Mouse (Mus musculus): ENCODE measurements around the gene Plekhg2.

Gene Plekhg2

DNA sequence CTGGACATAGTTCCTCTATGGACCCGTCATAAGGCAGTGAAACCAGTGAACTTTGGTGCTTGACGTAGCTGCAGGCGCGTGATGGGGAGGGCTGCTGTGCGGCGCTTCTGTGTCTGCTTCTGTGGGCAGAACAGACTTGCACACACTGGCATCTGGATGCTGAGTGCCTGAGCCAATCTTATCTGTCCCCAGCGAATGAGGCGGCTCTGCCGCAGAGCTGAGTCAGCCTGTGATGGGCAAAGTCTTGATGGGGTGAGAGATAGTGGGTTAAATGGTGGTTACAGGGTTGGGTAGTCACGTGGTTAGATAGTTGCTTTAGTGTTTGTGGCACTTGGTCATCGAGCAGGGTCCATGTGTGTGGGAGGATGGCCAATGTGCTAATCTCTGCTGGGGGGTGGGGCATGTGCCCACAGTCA, 10.6 kb upstream of the Plekhg2 start:
- DNase-seq (ENCODE audit: low spot score in 2 of 2) = peak in 1 of 2 experiments; percentile 62

DNA sequence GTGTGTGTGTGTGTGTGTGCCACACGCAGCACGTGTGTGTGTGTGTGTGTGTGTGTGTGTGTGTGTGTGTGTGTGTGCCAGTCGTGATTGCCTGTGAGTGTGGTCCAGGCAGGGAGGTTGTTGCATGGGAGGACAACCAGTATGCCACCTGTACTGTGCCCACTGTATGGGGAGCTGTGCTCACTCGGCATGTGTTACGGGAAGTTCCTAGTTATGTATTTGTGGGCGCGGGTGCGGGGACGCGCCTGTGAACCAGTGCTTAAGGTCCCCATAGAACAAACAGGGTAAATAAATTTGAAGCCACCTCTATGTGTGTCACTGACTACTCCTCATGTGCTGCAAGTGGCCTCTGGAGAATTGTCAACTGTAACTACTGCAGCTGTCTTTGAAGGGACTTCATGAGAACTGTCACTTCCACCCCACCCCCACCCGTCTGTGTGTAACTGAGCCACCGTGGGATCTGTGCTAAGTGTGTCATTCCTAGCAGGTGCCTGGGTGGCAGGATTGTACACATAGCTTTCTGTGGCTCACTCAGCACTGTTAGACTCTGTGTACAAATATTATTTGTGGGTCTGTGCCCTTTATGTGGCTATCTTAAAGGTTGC, 10.1 kb upstream of the Plekhg2 start:
- DNase-seq (ENCODE audit: low spot score in 2 of 2) = no peak

DNA sequence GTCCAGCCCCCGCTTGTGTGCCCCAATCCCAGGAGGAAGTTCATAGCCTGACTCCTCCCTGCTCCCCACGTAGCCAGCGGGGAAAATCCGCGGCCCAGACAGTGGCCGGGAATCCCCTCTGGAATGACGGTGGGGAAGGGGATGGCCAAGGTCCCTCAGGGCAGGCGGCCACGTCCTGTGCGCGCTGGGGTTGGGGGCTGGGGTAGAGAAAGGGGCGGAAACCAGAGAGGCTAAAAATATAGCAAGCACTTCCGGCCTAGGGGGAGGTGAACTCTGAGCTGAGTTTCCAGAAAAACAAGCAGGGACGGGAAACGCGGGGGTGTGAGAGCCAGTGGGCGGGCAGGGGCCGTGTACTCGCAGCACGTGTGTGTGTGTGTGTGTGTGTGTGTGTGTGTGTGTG, 9.5 kb upstream of the Plekhg2 start:
- DNase-seq (ENCODE audit: low spot score in 2 of 2) = no peak

DNA sequence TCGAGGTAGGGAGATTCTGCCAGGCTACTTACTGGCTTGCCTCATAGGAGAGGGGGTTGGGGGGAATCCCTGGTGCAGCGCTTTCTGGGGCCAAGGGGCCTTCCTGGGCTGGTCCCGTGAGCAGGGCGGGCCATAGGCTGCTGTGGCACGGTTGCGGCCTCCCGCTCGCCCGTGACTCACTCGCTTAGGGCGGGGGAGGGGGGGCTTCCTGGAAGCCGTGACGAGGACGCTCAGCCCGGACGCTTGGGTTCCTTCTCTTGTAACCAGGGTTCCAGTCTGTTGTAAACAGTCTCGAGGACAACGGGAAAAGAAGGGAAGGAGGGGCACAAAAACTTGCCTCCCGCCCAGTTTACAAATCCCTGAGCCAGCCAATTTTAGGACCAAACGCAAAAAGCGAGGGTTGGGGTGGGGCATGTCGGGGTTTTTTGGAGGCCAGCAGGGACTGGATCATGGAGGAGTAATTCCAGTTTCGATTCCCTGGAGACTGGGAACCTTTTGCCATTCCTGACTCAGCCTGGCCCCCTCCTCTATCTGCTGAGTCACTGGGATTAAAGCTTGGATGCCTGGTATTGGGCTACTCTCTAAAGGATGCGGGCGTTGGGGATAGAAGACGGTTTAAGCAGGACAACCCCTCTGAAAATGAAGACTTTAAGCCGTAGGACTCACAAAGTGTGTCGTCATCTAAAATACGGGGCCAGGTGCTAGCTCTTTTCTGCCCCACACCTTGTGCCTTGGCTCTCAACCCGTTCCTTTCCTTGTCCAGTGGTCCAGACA, 8.8 kb upstream of the Plekhg2 start:
- DNase-seq (ENCODE audit: low spot score in 2 of 2) = no peak

DNA sequence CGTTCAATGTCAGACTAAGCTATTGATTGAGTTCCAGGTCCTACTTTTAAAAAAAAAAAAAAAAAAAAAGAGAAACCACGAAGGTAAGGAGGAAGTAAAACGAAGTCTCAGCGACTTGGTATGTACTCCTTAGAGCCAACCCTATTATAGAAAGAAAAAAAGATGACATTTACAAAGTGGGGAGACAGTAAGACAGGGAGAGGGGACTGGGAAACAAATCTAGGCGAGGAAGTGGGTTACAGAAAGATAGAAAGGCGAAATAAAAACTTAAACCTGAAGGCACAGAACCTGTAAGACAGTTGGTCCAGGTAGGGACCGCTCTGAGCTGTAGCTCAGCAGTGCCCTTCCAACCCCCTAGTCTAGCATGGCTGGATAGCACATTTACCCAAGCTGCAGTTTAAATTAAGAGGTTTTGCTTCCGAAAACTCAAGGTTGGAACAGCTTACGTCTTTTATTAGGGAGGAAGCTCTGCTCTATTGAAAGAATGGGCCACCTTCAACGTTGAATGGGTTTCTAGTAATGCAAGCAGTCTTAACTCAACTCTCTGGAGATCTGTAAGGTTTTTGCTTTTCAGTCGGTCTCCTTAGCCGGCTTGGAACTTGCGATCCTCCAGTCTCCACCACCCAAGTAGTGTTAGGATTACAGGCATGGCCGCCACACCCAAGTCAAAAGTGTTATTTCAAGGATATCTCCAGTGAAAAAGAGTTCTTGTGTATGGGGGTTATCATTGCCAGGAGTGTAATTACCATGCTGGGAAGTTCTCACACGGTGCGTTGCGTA, 8.0 kb upstream of the Plekhg2 start, which contains the start of gene Zfp36:
Zfp36 (minus strand) TSS at position 17 of the 780 bp plus-strand sequence.
- no peak for DNase-seq (ENCODE audit: low spot score in 2 of 2)

DNA sequence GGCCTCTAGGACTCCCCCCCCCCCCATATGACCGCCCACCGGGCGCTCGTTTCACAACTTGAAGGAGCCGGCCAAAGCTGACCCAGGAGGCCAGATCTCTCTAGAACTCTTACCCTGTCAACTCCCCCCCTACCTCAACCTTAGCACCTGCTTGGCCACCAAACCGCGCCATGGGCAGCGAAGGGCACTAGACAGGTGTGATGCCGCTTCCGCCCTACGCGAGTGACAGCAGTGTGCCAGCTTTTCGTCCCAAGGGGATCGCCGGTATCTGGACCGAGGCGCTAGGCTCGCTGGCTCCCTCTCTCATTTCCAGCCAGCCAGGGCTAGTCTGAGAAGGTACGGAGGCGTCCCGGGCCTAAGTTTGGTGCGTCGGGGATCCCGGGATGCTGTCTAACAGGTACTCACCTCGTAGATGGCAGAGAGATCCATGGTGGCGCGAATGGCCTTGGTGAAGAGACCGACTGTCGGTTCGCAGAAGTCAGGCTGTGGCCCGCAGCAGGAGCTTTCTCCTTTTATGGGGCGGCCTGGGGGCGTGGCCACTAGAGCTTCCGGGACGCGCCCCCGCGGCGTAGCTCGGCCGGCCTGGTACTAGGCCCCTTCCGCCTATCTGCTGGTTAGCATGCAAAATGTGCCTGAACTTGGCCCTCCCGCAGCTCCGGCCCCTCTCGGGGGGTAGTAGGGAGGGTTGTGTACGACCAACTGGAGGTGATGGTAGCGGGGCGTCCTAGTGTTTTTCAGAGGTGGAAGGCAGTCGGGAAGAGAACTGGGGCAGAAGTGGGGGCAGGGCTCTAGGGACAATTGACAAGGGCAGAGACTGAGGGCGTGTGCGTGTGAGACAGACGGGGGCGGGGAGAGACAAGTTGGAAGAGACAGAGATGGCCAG, 6.6 kb upstream of the Plekhg2 start:
- DNase-seq (ENCODE audit: low spot score in 2 of 2) = peak; percentile 62 to 78

DNA sequence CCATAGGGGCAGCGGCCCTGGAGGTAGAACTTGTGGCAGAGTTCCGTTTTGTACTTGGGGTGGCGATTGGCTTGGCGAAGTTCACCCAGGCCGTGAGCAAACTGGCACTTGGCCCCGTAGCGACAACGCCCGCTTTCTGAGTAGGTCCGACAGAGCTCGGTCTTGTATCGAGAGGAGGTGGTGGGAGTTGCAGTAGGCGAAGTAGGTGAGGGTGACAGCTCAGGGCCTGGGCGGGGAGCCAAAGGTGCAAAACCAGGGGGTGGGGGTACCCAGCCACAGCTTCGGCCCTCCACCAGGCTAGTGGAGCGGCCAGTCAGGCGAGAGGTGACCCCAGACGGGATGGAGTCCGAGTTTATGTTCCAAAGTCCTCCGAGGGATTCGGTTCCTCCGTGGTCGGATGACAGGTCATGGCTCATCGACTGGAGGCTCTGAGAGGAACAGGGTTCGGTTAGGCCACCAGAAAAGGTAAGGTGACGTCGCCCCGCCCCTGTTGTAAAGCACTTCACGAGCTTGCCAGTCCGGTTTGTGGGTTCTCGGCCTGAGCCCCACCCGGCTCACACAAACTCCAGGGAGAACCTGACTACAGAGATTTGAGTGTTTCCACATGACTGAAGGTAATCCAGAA, 5.8 kb upstream of the Plekhg2 start:
- DNase-seq (ENCODE audit: low spot score in 2 of 2) = no peak

DNA sequence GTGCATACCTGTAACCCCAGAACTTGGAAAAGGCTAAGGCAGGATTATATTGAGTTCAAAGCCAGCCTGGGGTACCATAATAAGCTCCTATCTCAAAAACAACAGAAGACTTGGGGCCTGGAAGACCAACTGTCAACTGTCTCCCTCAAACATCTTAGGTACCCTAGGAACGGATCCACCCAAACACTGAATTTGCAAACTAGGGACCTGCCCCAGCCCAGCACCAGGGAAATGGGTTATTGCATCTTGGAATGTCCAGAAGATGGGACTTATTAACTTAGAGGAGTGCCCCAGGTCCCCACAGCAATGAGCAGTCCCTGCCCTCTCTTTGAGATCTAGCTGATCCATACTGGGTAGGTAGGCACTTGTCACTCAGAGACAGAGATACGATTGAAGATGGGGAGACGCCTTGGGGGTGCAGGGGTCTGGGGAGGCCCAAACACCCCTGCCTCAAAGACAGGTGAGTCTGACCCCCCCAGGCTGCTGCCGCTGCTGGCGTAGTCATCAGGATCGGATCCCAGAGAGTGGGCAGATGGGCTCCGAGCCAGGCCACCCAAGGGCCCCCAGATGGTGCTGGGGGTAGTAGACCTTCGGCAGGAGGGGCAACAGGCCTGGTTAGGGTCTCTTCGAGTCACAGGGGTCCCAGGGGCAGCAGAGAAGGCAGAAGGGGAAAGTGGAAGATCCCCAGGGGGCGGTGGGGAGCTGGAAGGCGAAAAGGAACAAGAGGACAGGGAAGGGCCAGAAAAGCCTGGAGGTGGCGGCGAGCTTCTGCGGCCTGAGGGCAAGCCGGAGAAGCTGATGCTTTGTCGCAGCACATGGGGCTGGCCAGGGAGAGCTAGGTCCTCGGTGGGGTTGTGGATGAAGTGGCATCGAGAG, 5.0 kb upstream of the Plekhg2 start:
- DNase-seq (ENCODE audit: low spot score in 2 of 2) = no peak

DNA sequence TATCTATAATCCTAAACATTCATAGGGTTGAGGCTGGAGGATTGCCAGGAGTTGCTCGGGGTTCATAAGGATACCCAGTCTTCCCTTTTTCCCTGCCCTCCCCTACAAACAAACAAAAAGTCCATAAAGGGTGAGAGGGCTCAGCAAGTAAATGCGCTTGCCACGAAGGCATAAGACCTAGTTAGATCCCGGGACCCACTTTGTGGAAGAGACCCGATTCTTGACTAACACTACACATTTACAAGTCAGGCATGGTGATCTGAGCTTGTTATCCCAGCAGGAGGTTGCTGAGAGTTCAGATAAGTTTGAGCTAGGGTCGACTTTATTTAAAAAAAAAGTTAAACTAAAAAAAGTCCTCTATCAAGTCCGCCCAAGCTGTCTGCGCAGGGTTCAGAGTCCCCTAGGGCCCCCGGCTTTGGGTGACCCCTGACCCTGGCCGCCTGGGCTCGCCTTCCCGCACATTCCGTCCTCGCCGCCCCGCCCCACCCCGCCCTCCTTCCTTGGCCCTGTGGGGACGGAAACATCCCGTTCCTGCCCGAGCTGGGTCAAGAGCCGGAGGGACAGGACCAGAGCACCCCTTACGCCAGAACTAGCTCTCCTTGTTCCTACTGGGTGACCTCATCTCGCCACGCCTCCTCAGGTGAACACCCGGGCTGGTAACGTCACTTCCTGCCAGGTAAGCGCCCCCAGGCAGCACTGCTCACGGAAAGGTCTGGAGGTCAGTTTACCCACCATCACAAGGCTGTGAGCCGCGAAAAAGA, 3.8 kb upstream of the Plekhg2 start:
- no peak for DNase-seq (ENCODE audit: low spot score in 2 of 2)

DNA sequence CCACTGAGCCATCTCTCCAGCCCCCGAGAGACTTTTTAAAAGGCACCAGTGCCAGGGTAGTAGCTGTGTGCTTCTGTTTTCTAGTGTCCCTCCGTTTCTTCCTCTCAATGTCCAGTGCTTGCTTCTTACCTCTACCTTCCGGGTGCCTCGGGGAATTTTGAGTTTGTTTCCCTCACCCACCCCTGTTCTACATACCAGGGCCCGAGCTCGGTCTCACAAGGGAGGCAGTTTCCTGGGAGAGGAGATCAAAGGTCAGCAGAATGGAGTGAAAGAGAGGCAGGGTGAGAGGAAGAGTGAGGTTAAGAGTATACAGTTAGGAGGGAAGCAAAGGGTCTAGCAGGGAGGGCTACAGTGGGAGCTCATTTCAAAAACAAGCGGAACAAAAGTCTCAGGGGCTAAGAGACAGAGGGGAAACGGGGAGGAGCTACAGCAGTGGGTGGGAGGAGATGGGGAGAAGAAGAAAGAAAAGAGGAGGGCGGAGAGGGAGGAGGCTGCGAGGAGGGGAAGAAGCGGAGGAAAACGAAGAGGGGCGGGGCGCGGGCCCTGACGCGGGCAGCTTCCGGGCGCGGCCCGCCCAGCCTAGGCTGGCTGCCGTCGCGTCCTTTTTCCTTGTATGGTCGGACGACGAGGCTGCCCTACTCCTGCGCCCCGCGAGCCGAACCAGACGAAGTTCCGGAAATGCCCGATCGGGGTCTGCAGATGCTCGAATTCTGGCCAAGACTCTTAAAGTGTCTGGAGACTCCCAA, 3.0 kb upstream of the Plekhg2 start:
- DNase-seq (ENCODE audit: low spot score in 2 of 2) = peak in 1 of 2 experiments; percentile 66

DNA sequence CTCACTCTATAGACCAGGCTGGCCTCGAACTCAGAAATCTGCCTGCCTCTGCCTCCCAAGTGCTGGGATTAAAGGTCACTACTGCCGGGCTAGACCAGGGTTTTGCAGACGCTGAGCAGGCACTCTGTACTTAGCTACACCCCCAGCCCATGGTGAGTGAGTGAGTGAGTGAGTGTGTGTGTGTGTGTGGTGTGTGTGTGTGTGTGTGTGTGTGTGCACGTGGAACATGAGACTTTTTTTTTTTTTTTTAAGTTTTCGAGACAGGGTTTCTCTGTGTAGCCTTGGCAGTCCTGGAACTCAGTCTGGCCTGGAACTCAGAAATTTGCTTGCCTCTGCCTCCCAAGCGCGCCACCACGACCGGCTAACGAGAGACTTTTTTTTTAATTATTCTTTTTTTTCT, 2.2 kb upstream of the Plekhg2 start:
- no peak for DNase-seq (ENCODE audit: low spot score in 2 of 2)

DNA sequence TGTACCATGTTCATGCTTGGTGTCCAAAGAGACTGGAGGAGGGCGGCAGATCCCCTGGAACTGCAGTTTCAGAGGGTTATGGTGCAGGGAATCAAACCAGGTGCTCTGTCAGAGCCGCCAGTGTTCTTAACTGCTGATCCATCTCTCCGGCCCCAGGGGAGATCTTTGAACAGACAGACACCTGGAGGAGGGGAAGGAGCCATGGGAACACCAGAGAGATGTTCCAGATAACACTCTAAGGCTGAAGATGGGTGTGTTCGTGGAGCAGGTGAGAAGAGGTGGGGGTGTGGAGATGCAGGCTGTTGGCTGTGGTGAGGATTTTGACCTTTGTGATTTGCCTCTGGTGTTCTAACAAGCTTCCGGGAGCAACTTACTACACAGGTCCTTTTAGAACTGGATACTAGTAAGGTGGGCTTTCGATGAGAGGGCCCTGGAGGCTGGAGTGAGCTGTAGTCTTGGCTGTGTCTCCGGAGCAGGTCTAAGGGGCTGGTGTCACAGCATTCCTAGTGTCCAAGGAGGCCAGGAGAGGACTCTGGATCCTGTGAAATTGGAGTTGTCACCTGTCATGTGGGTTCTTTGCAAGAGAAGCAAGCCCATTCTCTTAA, 1.6 kb upstream of the Plekhg2 start:
- DNase-seq (ENCODE audit: low spot score in 2 of 2) = no peak

DNA sequence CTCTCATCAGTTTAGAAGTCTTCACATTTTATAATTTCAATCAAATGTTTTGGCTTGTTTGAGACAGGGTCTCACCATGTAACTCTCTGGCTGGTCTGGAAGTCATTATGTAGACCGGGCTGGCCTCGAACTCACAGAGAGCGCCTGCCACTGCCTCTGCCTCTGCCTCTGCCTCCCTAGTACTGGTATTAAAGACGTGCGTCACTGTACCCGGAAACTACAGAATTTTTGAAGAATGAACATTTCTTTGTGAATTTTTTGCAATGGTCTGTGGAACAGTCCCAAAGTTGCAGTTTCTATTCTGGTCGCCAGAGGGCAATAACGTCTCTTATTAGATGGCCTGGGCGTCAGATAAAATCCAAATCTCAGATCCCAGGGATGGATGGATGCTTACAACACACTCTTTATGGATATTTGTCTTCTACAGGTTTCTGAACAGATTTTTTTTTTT, 757 bp upstream of the Plekhg2 start:
- peak in 1 of 2 experiments; percentile 72 for DNase-seq (ENCODE audit: low spot score in 2 of 2)

DNA sequence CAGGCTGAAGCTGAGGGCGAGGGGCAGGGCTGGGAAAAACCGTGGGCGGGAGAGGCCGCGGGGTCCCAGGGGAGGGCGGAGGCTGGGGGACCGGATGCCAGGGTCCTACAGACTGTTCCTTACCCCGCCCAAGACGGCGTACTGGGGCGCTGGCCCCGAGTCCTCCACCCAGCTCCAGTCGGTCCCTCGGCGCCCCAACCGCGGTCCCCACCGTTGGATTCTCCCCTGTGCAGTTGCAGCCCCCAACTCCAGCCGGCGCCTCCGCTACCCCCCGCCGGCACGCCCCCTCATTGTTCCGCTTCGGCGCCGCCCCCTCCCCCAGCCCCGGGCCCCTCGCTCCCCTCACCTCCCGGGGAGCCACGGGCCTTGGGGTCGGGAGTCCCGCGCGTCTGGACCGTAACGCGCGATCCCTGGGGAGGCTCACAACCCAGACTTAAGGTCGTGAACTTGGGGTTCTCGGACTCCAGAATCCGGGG, 847 bp downstream of the Plekhg2 start:
- DNase-seq (ENCODE audit: low spot score in 2 of 2) = no peak

DNA sequence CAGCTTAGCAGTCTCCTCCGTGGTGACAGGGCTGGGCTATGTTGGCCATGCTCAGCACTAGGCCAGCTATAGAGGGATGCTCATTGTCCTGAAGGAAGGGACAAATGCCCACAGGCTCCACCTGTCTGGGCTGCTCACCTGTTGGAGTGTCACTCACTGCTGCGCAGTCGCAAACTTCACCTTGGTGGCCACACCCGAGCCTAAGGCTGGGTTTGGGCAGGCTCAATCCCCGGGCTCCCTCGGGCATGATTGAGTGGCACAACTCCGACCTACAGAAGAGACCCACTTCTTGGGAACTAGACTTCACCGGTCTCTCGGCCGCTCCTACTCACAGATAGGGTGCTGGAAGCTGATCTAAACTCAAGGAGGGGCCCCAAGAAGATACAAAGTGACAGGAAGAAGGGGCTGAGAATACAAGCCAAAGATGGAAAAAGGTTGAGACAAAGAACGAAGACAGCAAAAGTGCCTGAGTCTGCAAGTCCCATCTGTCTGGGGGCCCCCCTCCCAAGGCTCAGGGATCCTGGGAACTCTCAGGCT, 1.4 kb downstream of the Plekhg2 start:
- no peak for DNase-seq (ENCODE audit: low spot score in 2 of 2)

DNA sequence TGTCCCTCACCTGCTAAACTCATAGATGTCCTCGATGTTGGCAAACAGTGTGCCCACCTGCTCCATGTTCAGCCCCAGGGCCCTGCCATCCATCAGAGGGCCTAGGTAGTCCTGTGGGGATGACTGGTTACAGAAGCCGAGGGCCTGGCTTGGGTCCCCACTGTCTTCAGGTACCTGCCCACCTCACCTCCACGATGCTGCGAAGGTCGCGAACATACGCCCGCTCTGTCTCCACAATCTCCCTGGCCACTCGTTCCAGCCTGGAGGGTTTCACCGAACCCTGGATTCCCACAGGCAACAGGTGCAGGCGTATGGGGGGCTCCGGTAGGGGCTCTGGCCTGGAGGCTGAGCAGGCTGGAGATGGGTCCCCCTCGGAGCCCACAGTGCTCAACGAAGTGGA, 2.3 kb downstream of the Plekhg2 start:
- DNase-seq (ENCODE audit: low spot score in 2 of 2) = no peak

DNA sequence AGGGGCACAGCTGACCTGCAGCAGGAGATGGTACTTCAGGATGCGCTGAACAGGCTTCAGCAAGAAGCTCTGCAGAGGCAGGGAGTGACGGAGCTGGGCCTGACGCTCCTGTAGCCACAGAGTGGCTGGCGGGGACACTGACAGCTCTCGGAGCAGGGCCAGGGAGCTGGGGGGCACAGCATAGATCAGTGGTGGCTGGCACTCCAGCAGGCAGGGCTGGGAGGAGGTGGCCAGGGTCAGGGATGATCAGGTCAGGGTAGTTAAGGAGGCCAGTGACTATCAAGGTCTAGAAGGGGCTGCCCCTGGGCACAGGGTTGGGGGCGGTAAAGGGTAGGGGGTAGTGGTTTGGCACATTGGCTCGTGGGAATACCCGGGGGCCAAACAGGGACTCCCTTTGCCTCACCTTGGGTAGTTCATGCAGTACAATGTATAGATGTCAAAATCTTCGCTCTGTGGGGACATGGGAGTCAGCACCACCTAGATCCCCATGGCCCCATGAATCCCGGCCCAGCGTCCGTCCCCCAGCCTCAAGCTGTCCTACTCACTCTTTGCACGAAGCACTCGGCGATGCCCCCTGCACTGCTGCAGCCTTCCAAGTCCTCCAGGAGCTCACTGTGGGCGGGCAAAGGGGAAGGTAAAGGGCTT, 4.0 kb downstream of the Plekhg2 start:
- DNase-seq (ENCODE audit: low spot score in 2 of 2) = no peak
